Mouse (Mus musculus) erythroblast, embryonic 14.5 days (primary cell): ENCODE data around the gene Plin3.

Source experiments
- GATA1 ChIP-seq: IDR thresholded peaks from 2 replicates; pipeline ENCODE4 v1.6.1; 2012; ENCODE audit warnings: low read length, inconsistent platforms, mixed read lengths
- TAL1 ChIP-seq: IDR thresholded peaks from 3 replicates; pipeline ENCODE4 v1.6.1; 2012; ENCODE audit warnings: low read length, inconsistent platforms, mixed read lengths

DNA sequence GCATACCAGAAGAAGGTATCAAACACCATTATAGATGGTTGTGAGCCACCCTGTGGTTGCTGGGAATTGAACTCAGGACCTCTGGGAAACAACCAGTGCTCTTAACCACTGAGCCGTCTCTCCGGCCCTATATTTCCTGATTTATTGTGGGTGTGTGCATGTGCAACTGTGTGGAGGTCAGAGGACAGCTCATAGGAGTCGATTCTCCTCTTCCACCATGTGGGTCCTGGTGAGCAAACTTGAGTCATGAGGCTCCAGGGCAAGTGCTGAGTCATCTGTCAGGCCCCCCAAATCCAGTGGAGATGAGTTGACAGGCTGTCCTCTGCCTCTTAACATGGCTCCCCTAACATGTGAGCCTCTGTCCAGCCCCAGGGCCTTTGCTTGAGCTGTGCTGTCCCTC lies 26.8 kb downstream of the Plin3 start:
- TF ChIP-seq TAL1 (no peak), GATA1 (no peak)
